Mouse (Mus musculus) gastrocnemius, postnatal 14 days (tissue): Measurements from ENCODE around the gene Cdh13. TPM values are rescaled to one million over a fixed set of nuclear protein-coding genes. Genes with fewer than 3 reads are reported as not detected.

Experiments
- DNase-seq: peaks from one replicate; pipeline ENCODE4 v3.0.0; 2021; ENCODE audit warnings: mixed read lengths
- intact Hi-C: fragments of 180-260 bp; cut with DNase I; formaldehyde crosslinking; loops from one replicate; pipeline ENCODE4 v1.15.1; 2025; ENCODE audit warnings: low total_unique reads
- total RNA-seq, 2 experiments: library from RNA; stranded (reverse); gene quantifications; 2 replicates each; pipeline ENCODE4 v1.2.3; 2021

The Cdh13 gene
- total RNA-seq, 2 experiments from 2014 or later, result 77.5 to 130 TPM

DNA sequence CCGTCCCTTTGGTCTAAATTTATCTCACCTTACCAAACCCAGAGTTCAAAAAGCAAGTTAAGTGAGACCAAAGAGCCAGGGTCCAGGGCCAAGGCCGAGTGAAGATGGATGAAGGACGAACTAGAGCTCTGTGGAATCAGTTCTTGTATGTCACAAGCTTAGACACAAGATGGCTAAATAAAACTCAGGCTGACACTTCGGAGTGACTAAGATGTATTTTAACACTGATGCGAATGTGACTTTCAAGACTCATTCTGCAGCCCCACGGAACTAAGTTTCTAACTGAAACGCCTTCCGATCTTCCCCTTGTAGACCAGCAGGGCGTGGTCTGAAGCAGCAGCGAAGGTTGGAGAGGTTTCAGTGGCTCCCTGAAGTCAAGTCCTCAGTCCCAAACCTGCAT is 334.7 kb downstream of the Cdh13 start:
- no peak for DNase-seq
- intact Hi-C loops, result no loop called here

DNA sequence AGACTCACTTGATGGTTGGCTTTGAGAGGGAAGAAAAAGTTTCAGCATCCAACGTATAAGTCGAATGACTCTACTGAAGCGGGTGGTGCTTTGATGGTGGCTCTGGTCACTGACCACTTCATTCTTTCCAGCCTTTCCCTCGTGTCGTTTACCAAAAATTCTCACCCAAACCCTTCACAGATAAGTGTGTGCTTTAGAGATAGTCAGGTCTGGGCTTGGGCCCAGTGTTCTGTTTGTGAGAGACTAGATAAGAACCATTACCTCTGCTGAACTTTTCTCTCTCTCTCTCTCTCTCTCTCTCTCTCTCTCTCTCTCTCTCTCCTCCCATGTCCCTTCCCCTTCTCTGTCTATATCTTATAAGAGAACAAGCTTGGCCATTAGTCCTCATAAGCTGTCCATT is 342.9 kb downstream of the Cdh13 start:
- no peak for DNase-seq
- intact Hi-C loops, result no loop called here

DNA sequence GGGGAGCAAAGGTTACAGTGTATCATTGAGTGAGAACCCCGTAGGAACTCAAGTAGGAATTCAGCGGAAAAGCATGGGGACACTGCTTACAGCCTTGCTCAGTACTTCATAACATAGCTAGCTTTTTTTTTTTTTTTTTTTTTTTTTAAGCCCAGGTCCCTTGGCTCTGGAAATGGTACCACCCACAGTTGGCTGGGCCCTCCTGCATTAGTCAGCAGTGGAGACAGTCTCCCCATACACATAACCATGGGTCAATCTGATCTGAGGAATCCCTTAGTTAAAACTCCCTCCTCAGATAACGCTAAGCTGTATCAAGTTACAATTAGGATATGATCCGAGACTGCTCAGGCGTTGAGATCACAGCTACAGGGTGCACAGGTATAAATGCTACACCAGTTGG is 344.2 kb downstream of the Cdh13 start:
- no peak for DNase-seq
- intact Hi-C loops, result no loop called here

DNA sequence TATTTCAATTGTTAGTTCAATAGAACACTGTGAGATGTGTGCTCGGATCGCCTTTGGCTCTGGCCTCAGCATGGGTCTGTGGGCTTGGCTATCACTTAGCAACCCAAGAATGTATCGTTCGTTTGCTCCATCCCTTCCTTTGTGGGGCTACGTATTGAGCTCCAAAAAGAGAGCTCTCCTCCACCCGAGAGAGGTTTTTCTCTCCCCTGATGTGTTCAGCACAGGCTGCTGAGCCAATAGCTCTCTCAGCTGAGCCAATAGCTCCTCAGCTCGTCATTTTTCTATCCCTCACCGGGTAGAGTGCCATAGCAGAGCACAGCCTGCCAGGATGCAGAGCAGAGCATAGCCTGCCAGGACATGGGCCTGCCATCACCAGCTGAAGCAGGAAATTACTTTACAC is 345.2 kb downstream of the Cdh13 start:
- intact Hi-C loops, result no loop called here
- DNase-seq, result no peak

DNA sequence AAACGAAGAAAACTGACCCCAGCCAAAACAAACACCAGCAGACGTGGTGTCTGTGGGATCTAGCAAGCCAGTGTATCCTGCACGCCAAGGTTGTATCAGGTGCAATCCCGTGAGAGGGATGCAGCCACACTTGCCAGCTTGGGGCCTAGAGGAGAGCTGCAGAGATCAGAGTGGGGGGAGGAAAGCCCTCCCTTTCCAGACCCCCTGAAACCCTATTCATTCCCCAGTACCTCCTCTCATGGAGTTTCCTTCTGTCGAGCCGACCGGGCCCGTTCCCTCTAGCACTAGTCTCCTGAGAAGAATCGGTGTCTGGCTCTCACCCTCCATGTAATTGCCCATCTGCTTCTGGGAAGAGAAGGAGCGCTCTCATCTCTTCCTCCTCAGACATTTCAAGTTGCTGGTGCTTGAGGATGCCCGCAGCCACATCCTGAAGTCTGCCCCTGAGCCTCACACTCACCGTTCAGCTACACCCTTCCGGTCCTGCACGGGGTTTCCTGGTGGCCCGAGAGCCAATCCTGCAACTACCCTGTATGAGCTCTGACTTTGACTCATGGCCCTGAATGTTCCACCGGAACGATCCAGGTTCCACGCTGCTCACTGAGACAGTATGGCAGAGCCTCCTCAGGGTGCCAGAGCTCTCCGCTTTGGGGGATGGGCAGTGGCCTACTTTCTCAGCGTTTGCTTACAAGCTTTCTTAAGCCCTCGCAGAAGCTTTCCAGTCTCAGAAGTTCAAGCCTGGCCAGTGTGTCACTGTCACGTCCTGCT is 351.9 kb downstream of the Cdh13 start:
- intact Hi-C loops, result no loop called here
- no peak for DNase-seq

DNA sequence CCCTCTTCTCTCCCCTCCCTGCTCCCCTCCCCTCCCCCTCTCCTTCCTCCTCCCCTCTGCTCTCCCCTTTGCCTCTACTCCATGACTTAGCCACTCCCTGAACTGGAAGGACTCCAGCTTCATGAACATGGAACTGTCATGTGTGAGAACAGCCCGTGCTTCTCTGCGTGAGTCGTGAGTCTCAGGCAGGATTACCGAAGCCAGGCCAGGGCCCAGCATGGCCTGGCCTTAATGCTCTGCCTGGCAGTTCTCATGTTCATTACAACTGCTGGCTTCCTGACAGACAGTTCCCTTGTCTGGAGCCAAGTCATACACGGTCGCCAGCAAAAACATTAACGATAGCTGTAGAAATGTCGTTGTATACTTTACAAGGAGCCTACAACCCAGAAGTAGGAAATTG is 356.1 kb downstream of the Cdh13 start:
- no peak for DNase-seq
- intact Hi-C loops, result no loop called here

DNA sequence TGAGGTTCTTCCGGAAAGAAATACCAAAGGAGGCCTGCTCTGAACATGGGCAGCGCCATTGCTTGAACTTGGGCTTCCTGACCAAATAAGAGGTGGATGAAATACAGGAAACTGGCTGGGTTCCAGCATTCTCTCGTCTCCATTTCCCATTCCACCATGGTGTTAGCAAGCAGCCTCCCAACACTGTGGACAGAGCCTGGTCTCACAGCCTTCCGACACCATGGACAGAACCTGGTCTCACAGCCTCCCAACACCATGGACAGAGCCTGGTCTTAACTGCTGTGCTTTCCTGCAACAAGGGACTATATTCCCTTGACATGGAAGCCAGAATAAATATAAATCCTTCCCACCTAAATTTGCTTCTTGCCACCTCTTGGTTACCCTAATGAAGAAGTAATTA is 358.3 kb downstream of the Cdh13 start:
- DNase-seq, result no peak
- intact Hi-C loops, result no loop called here

DNA sequence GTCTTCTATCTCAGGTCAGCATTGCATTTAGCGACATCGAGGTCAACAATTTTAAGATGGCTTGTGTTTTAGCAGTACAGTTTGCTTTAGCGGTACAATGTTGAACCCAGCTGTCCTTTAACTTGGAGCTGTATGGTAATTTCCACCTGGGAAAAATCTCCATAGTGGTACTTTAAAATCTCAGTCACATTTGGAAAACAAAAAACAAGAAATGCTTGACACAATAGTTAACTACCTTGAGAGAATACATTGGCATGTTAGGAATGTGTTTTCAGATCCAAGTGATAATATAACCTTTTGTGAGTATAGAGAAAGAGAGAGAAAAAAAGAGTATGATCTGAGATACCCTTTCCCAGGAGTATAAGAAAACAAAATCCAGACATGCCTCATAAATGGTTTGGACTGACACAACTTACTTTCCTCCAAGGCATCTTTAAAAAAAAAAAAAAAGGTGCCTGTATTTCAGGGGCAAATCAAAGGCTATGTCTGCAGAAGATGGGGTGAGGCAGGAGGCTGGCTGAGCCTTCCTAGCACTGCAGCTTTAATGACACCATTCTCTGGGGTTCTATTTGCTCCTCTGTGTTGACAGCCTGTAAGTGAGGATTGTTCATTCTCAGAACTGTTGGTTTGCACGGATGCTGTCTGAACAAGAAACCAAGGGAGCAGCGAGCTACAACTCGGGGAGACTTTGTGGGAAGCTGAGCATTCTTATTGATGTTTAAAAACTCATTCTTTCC is 365.4 kb downstream of the Cdh13 start:
- no peak for DNase-seq

DNA sequence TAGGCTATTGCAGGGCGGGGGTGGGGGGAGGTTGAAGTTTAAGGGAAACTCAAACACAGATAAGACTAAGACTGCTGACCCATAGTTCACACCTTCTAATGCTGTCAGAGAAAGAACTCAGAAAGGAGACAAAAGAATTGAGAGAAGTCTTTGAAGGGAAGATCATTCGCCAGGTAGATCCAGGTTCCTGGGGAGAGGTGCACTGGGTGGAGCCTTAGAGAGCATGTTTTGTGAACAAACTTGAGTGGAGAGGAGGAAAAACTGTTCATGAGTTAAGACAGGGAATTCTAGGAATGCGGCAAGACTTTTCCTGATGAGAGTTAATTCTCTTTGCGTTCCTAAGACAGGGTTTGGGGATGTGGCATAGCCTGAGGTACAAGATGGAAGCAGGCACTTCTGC is 366.4 kb downstream of the Cdh13 start:
- DNase-seq, result no peak
- intact Hi-C loops, result no loop called here

More for the DNA sequence above, 365.4 kb downstream of the Cdh13 start:
- intact Hi-C loops, result no loop called here

DNA sequence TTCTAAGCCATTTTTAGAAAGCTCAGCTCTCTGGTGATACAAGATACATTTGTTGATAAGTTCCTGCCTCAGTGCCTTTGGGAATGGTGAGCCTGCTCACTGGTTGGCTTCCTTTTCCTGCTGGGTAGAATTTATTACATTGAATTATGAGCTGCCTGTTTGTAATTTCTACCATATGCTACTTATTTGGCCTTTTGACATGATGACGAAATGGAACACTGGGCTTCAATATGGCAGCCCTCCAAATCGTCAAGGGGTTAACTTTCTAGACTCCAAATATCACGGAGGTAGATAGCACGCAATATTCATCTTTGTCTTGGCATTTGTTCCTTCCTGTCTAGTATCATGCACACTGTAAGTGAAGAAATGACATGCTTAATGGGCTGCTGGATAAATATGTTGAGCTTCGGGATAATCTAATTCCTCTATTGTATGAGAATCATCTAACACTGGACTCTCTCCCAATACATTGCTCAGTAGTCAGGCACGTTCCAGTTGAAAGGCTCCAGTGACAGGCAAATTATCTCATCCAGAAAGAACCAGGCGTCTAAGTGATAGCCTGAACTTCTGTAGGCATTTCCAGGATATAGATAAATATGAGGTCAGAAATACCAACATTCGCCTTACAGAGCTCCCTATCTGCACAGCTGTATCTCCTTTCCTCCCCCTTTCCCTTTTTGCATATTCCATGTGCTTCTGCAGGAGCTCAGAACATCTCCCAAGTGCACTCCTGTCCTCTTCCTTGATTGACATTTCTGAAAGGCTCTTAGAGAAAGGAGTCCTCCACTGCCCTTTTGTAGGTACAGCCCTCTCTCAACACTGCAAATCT is 378.7 kb downstream of the Cdh13 start:
- DNase-seq, result no peak
- intact Hi-C loops, result no loop called here

DNA sequence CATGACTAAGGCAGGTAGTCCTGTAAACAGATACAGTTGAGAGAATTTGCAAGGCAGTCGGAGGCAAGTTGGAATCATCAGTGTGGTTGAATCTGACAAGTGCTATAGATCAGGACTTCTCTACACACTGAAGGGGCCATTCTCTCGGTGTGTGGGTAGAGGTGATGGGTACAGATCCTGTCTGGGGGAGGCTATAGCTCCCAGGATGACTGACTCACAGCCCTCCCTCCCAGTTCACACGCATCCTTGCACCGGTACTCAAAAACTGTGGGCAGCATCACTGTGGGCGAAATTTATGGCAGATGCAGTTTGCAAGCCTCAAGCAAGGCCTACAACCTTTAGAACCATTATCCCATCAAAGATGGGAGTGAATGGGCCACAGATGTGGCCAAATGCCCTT is 381.5 kb downstream of the Cdh13 start:
- intact Hi-C loops, result no loop called here
- no peak for DNase-seq

DNA sequence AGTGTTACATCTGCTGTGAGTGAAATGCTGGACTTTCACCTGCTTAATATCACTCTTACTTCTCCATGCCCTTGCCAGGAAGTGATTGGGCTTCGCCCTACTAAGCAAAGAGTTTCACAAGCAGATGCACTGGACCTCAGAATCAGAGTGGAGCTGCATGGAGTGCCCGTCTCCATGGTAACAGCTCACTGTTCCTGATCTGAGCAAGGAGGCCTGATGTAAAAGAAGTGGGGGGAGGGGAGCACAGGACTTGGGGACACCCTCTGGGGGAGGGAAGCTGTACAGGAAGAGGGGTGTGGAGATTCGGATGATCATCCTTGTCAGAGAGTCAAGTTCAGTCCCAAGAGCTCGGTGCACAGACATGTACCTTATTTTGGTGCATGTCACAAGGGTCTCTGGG is 384.2 kb downstream of the Cdh13 start:
- intact Hi-C loops, result no loop called here
- DNase-seq, result no peak

DNA sequence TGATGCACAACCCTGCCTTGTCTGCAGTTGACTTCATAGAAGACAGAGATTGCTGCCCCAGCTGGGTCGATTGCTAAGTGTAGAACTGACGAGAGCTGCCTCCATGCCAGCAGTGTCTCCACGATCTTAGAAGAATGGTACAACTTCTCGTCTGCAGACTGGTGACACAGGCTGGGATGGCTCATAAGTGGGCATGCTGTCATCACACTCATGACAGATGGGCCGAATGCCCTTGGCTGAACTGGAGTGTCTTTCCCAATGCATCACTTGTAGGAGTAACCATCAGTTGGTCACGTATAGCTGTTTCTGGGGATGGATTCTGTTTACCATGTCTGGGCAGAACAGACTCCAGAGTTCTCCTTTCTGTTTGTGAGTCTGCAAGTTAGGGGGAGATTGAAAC is 392.7 kb downstream of the Cdh13 start:
- no peak for DNase-seq
- intact Hi-C loops, result no loop called here

DNA sequence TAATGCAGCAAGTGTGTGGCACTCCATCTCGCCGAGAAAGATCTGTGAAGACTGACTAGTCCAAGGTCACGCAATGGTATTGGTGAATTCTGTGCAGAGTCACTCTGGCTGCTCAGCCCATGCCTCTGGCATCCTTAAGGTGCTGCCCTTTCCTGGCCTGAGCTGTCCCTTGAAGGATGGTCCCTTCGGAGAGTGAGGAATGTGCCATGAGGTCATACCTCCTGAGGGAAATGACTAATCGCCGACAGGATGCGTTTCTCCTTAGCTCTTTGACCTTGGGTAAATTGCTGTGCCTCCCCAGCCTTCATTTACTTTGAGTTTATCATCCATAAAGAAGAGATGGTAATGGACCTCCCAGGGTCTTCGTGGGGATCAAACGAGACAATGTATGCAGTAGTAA is 395.8 kb downstream of the Cdh13 start:
- no peak for DNase-seq
- intact Hi-C loops, result no loop called here

DNA sequence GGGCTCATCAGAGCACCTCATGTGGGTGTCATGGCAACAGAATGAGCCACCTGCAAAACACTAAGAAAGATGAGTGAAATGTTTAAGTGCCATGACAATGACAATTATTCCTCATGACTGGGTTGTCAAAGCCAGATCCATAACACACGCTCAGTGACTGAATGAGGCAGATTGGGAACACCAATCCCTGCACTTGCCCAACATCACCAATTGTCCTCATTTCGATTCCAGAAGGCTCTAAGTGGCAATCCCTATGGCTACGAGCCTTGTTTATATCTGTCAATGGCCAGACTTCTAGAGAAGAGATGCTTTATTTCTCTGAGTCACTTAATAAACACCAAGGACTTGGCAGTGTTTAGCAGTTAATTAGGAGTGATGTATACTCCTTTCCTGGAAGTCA is 399.9 kb downstream of the Cdh13 start:
- no peak for DNase-seq
- intact Hi-C loops, result no loop called here

DNA sequence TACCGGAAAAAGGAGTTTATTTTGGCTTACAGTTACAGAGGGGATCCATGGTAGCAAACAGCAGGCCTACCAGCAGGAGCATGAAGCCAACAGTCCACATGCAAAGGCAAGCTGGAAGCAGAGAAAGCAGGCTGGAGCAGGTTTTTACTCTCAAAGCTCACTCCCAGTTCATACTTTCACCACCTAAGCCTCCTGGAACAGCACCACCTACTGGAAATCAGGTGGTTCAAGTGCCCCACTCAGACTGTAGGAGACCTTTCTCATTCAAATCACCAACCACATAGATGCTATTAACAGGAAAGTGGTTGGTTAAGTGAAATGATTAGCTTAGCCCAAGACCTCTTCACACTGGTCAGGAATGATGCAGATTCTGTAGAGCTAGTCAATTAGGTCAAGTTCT is 402.3 kb downstream of the Cdh13 start:
- intact Hi-C loops, result no loop called here

DNA sequence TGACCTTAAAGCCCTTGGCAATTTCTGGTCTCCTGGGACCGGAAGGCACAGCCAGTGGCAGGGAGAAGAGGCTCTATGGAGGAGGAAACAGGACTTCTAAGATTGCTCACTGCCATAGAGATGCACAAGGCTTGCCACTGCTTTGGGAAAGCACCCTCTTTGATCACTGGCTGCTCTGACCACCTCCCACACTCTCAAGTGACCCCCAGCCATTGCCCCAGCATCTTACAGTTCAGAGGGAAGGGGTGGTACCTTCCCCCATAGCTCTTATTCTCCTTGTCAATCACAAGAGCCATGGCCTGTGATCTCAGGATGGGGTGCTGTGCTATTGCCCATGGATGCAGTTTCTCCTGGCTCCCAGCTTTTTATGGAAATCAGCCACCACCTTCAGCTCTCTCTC is 406.3 kb downstream of the Cdh13 start:
- intact Hi-C loops, result no loop called here
- DNase-seq, result no peak

More for the DNA sequence above, 402.3 kb downstream of the Cdh13 start:
- DNase-seq, result no peak

DNA sequence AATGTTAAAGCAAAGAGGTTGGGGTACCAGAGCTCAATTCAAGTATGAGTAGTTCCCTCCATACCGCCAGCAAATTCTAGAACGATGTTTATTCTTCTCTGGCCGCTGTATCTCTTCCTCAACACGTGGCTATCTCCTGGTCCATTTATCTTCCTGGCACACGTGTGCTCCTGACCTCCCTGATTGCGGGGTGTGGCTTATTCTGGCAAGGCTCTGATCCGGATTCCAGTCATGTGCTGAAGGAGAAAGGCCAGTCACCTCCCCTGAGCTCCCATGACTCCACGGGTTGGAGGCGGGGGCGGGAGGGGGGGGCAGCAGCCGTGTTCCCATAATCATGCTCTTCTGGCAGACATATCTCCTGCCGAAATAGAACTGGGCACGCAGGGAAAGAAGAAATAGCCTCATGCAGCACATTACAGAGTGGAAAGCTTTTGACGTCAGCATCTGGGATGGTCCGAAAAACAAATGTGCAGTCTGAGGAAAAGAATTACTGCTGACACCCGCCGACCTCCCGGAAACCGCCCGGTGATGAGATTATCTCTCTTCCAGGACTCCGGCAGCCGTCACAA is 417.9 kb downstream of the Cdh13 start:
- no peak for DNase-seq
- intact Hi-C loops, result no loop called here

DNA sequence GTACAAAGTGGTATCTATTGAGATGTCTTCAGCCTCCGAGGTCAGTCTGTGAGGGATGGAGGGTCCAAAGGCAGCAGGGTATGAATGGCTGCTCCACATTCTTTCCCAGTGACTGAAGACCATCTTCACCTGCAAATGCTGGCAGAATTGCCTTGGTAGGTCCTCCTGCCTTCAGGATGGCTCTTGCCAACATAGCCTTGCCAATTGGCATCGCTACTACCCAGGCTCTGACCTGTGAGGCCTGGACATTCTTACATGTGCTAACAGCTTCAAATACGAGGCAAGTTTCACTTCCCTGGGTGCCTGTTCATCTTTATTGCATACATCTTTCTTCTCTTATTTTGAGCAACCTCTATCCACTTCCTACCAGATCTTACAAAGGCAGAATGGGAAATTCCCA is 425.8 kb downstream of the Cdh13 start:
- intact Hi-C loops, result no loop called here
- DNase-seq, result no peak

DNA sequence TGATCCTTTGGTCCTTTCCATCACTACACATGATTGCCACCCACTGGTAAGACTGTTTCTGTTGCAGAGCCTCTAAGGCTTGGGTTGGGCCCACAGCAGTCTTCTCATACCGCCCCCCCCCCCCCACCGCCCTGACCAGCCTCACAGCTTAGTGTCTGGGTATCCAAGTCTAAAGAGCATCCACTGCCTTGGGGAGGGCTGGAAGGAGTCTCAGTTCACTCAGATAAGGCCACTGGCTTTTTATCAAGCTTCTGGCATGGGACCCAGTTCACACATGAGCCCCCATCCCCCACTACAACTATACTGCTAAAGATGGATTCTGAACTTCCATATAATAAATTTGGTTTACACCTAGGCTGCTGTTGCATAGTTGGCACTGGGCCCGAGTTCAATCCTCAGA is 428.1 kb downstream of the Cdh13 start:
- intact Hi-C loops, result no loop called here

More for the DNA sequence above, 428.1 kb downstream of the Cdh13 start:
- DNase-seq, result no peak
